Mouse (Mus musculus) limb, embryonic 13.5 days (tissue): ENCODE measurements around the gene Jph4. TPM values are rescaled to one million over a fixed set of nuclear protein-coding genes. Genes with fewer than 3 reads are reported as not detected.
A peak's percentile ranks its signal among the peaks of the same experiment; 100 is the strongest.

ENCODE experiments used
- ATAC-seq: fragments of 200-750 bp; cut with Nextera tagmentation; 2 replicates; pipeline ENCODE4 v1.8.0; 2017; ENCODE audit warnings: low read depth, moderate number of reproducible peaks, moderate TSS enrichment; ENCODE audit not compliant: low FRiP score
- H3K27ac ChIP-seq: fragments of 300-500 bp; sonication (generic); 2 replicates; pipeline ENCODE4 v1.5.1; 2015; ENCODE audit warnings: inconsistent platforms, mild to moderate bottlenecking, moderate library complexity
- H3K27me3 ChIP-seq: fragments of 300-500 bp; sonication (generic); 2 replicates; pipeline ENCODE4 v1.6.1; 2015; ENCODE audit warnings: mild to moderate bottlenecking, inconsistent platforms
- H3K36me3 ChIP-seq: fragments of 300-500 bp; sonication (generic); 2 replicates; pipeline ENCODE4 v1.6.1; 2015; ENCODE audit warnings: inconsistent platforms, mild to moderate bottlenecking, moderate library complexity
- H3K4me1 ChIP-seq: fragments of 300-500 bp; sonication (generic); 2 replicates; pipeline ENCODE4 v1.6.1; 2015; ENCODE audit warnings: inconsistent platforms
- H3K4me2 ChIP-seq: fragments of 300-500 bp; sonication (generic); replicated peaks from 2 replicates; pipeline ENCODE4 v1.6.1; 2015; ENCODE audit warnings: inconsistent platforms, mild to moderate bottlenecking, moderate library complexity
- H3K4me3 ChIP-seq: fragments of 300-500 bp; sonication (generic); 2 replicates; pipeline ENCODE4 v1.5.1; 2015; ENCODE audit warnings: moderate library complexity, mild to moderate bottlenecking, inconsistent platforms
- H3K9ac ChIP-seq: fragments of 300-500 bp; sonication (generic); 2 replicates; pipeline ENCODE4 v1.6.1; 2015; ENCODE audit warnings: mild to moderate bottlenecking, inconsistent platforms
- H3K9me3 ChIP-seq: fragments of 300-500 bp; sonication (generic); 2 replicates; pipeline ENCODE4 v1.6.1; 2016; ENCODE audit warnings: inconsistent platforms
- WGBS: fragments of 180-500 bp; shearing (Covaris S2); methylation state at CpG from one replicate; pipeline ENCODE4 v1.1.7; 2015; 5-methylcytosine and 5-hydroxymethylcytosine counted together
- polyA plus RNA-seq: library from polyadenylated mRNA; unstranded; fragments of >200 nt; fragmentation: Nextera tagmentation; extraction: Ambion mirVana; gene quantifications from 2 replicates; pipeline ENCODE4 v1.2.1, GENCODE M21; 2015

The Jph4 gene
- polyA plus RNA-seq, 1 experiment from 2014 or later, result 2.2 TPM

GRCm38 (mm10) chr14:55148363-55148915, 31.7 kb upstream of the Jph4 start:
- Histone ChIP-seq H3K4me3 (no peak overlapping the region), H3K4me1 (0 out of 2 replicates have a peak, but pooled peaks cover 9% of the 10 kb centered on the region), H3K36me3 (no peaks in the 10 kb centered on the region), H3K4me2 (no peak overlapping the region), H3K9ac (no peak overlapping the region), H3K27ac (no peak overlapping the region), H3K27me3 (no peaks in the 10 kb centered on the region), H3K9me3 (no peaks in the 10 kb centered on the region)
- no peak for ATAC-seq
- 31% methylated on average over 5 of the region's 5 CpGs for WGBS

- no peak overlapping the region for H3K27ac ChIP-seq
- no peaks in the 10 kb centered on the region for H3K27me3 ChIP-seq
- H3K4me1 ChIP-seq, result 0 out of 2 replicates have a peak, but pooled peaks cover 9% of the 10 kb centered on the region
- WGBS, result 85% methylated on average over 12 of the region's 12 CpGs
- H3K36me3 ChIP-seq, result no peaks in the 10 kb centered on the region
- ATAC-seq, result no peak
- no peaks in the 10 kb centered on the region for H3K9me3 ChIP-seq
- H3K4me2 ChIP-seq, result no peak overlapping the region
- no peak overlapping the region for H3K4me3 ChIP-seq
- H3K9ac ChIP-seq, result no peak overlapping the region
Measured at GRCm38 (mm10) chr14:55146829-55147401, 30.2 kb upstream of the Jph4 start.

GRCm38 (mm10) chr14:55146324-55146723, 29.6 kb upstream of the Jph4 start:
- Histone ChIP-seq H3K9me3 (no peaks in the 10 kb centered on the region), H3K27me3 (no peaks in the 10 kb centered on the region), H3K27ac (no peak overlapping the region), H3K36me3 (no peaks in the 10 kb centered on the region), H3K4me1 (0 out of 2 replicates have a peak, but pooled peaks cover 9% of the 10 kb centered on the region), H3K9ac (no peak overlapping the region), H3K4me3 (no peak overlapping the region), H3K4me2 (no peak overlapping the region)
- no peak for ATAC-seq
- 93% methylated on average over 1 of the region's 1 CpGs for WGBS

GRCm38 (mm10) chr14:55139313-55139712, 22.6 kb upstream of the Jph4 start:
- no peaks in the 10 kb centered on the region for H3K4me1 ChIP-seq

GRCm38 (mm10) chr14:55135676-55136075, 18.9 kb upstream of the Jph4 start:
- no peak overlapping the region for H3K9ac ChIP-seq
- no peak overlapping the region for H3K4me2 ChIP-seq
- H3K36me3 ChIP-seq, result no peaks in the 10 kb centered on the region
- no peaks in the 10 kb centered on the region for H3K4me1 ChIP-seq
- ATAC-seq, result no peak
- H3K27ac ChIP-seq, result no peak overlapping the region
- no peak overlapping the region for H3K4me3 ChIP-seq
- 83% methylated on average over 8 of the region's 8 CpGs for WGBS
- H3K9me3 ChIP-seq, result no peaks in the 10 kb centered on the region
- H3K27me3 ChIP-seq, result no peaks in the 10 kb centered on the region

More at GRCm38 (mm10) chr14:55139313-55139712, 22.6 kb upstream of the Jph4 start:
- Histone ChIP-seq H3K4me3 (no peak overlapping the region), H3K4me2 (no peak overlapping the region), H3K27me3 (no peaks in the 10 kb centered on the region), H3K27ac (no peak overlapping the region), H3K36me3 (no peaks in the 10 kb centered on the region), H3K9ac (no peak overlapping the region), H3K9me3 (no peaks in the 10 kb centered on the region)
- 58% methylated on average over 7 of the region's 7 CpGs for WGBS
- no peak for ATAC-seq

GRCm38 (mm10) chr14:55126521-55126920, 9.8 kb upstream of the Jph4 start:
- H3K9ac ChIP-seq, result no peak overlapping the region
- no peak overlapping the region for H3K4me3 ChIP-seq
- no peaks in the 10 kb centered on the region for H3K27me3 ChIP-seq
- H3K36me3 ChIP-seq, result no peaks in the 10 kb centered on the region
- no peak for ATAC-seq
- 89% methylated on average over 7 of the region's 7 CpGs for WGBS
- no peak overlapping the region for H3K4me2 ChIP-seq
- peaks cover 13% of the 10 kb centered on the region for H3K4me1 ChIP-seq
- H3K27ac ChIP-seq, result no peak overlapping the region
- no peaks in the 10 kb centered on the region for H3K9me3 ChIP-seq

- ATAC-seq, result no peak
- WGBS, result 80% methylated on average over 5 of the region's 5 CpGs
Measured at GRCm38 (mm10) chr14:55125711-55126110, 9.0 kb upstream of the Jph4 start.

GRCm38 (mm10) chr14:55122359-55122758, 5.6 kb upstream of the Jph4 start:
- H3K4me2 ChIP-seq, result peak overlapping the region; percentile 48
- peaks cover 13% of the 10 kb centered on the region for H3K4me1 ChIP-seq
- WGBS, result 25% methylated on average over 8 of the region's 8 CpGs
- H3K27me3 ChIP-seq, result peaks cover 10% of the 10 kb centered on the region
- H3K9ac ChIP-seq, result 0 out of 2 replicates have a peak overlapping the region, but pooled peaks have one; percentile 31
- 0 out of 2 replicates have a peak overlapping the region, but pooled peaks have one; percentile 2 for H3K4me3 ChIP-seq
- H3K9me3 ChIP-seq, result no peaks in the 10 kb centered on the region
- H3K36me3 ChIP-seq, result no peaks in the 10 kb centered on the region
- 0 out of 2 replicates have a peak overlapping the region, but pooled peaks have one; percentile 16 for H3K27ac ChIP-seq
- ATAC-seq, result no peak; the same call in 1 of the 2 replicates

More at GRCm38 (mm10) chr14:55125711-55126110, 9.0 kb upstream of the Jph4 start:
- peaks cover 13% of the 10 kb centered on the region for H3K4me1 ChIP-seq
- no peak overlapping the region for H3K27ac ChIP-seq
- H3K36me3 ChIP-seq, result no peaks in the 10 kb centered on the region
- H3K9ac ChIP-seq, result no peak overlapping the region
- no peak overlapping the region for H3K4me2 ChIP-seq
- no peak overlapping the region for H3K4me3 ChIP-seq
- H3K9me3 ChIP-seq, result no peaks in the 10 kb centered on the region
- no peaks in the 10 kb centered on the region for H3K27me3 ChIP-seq

GRCm38 (mm10) chr14:55121947-55122346, 5.2 kb upstream of the Jph4 start:
- H3K27me3 ChIP-seq, result peaks cover 14% of the 10 kb centered on the region
- WGBS, result 5% methylated on average over 5 of the region's 5 CpGs
- 0 out of 2 replicates have a peak overlapping the region, but pooled peaks have one; percentile 31 for H3K9ac ChIP-seq
- peak; percentile 80 for ATAC-seq
- H3K27ac ChIP-seq, result 0 out of 2 replicates have a peak overlapping the region, but pooled peaks have one; percentile 16
- no peaks in the 10 kb centered on the region for H3K9me3 ChIP-seq
- 0 out of 2 replicates have a peak overlapping the region, but pooled peaks have one; percentile 2 for H3K4me3 ChIP-seq
- H3K36me3 ChIP-seq, result no peaks in the 10 kb centered on the region
- peak overlapping the region; percentile 48 for H3K4me2 ChIP-seq
- H3K4me1 ChIP-seq, result peaks cover 15% of the 10 kb centered on the region

GRCm38 (mm10) chr14:55119421-55120134, 2.8 kb upstream of the Jph4 start:
- Histone ChIP-seq H3K9me3 (no peaks in the 10 kb centered on the region), H3K9ac (no peak overlapping the region), H3K4me1 (peaks cover 35% of the 10 kb centered on the region), H3K4me2 (no peak overlapping the region), H3K27ac (no peak overlapping the region), H3K4me3 (no peak overlapping the region), H3K27me3 (peaks cover 38% of the 10 kb centered on the region), H3K36me3 (no peaks in the 10 kb centered on the region)
- 75% methylated on average over 4 of the region's 4 CpGs for WGBS
- no peak for ATAC-seq

GRCm38 (mm10) chr14:55118852-55119251, 2.1 kb upstream of the Jph4 start:
- Histone ChIP-seq H3K4me3 (no peak overlapping the region), H3K9me3 (no peaks in the 10 kb centered on the region), H3K27me3 (peaks cover 45% of the 10 kb centered on the region), H3K9ac (no peak overlapping the region), H3K36me3 (no peaks in the 10 kb centered on the region), H3K4me2 (no peak overlapping the region), H3K4me1 (peaks cover 42% of the 10 kb centered on the region), H3K27ac (no peak overlapping the region)
- ATAC-seq, result no peak
- WGBS, result 79% methylated on average over 4 of the region's 4 CpGs

- peaks cover 32% of the 10 kb centered on the region for H3K4me1 ChIP-seq
- ATAC-seq, result no peak
- no peaks in the 10 kb centered on the region for H3K36me3 ChIP-seq
- WGBS, result 0% methylated on average over 8 of the region's 8 CpGs
- H3K27me3 ChIP-seq, result peaks cover 74% of the 10 kb centered on the region
- H3K4me2 ChIP-seq, result peak overlapping the region; percentile 100
- peak overlapping the region; percentile 68 for H3K4me3 ChIP-seq
- H3K9ac ChIP-seq, result peak overlapping the region; percentile 45
- no peaks in the 10 kb centered on the region for H3K9me3 ChIP-seq
- no peak overlapping the region for H3K27ac ChIP-seq
Measured at GRCm38 (mm10) chr14:55115846-55116245, 889 bp downstream of the Jph4 start.
